Mouse (Mus musculus) stomach, postnatal 0 days (tissue): ENCODE data around the gene Gm597.

ENCODE experiments used
- CTCF ChIP-seq: IDR thresholded peaks from 2 replicates; pipeline ENCODE4 v1.5.1; 2016; ENCODE audit warnings: antibody characterized with exemption, low read depth, mild to moderate bottlenecking, moderate library complexity
- EP300 ChIP-seq: optimal IDR thresholded peaks from 2 replicates; pipeline ENCODE3; 2016; ENCODE audit warnings: antibody characterized with exemption

DNA sequence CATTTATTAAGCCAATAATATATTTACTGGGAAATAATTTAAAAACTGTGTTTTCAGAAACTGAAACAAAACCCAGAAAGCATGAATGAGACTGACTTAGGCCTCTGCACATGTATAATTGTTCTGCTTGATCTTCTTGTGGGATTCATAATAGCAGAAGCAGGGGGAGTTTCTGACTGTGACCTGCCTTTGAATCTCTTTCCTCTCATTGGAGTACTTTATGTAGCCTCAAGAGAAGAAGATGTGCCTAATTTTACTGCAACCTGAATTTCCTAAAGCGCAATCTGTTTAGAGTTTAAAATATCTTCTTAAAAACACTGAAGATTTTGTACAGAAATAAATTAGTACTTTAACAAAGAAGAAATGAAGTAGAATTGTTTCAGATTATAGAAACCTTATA lies 27.6 kb upstream of the Gm597 start:
- no peak for TF ChIP-seq CTCF
- TF ChIP-seq EP300: no peak
